Mouse (Mus musculus): Measurements from ENCODE around the gene Esm1.
A peak's percentile ranks its signal among the peaks of the same experiment; 100 is the strongest.

The Esm1 gene

GRCm38 (mm10) chr13:113209624-113210023, at the start of gene Esm1:
Gene Esm1 (plus strand): TSS chr13:113209659.
- DNase-seq = peak; percentile 16

GRCm38 (mm10) chr13:113164252-113165005, 45.0 kb upstream of the Esm1 start:
- DNase-seq = no peak

- DNase-seq = no peak
Observed at GRCm38 (mm10) chr13:113168018-113168534, 41.4 kb upstream of the Esm1 start.

GRCm38 (mm10) chr13:113170256-113170655, 39.2 kb upstream of the Esm1 start:
- no peak for DNase-seq

- no peak for DNase-seq
Observed at GRCm38 (mm10) chr13:113174162-113174561, 35.3 kb upstream of the Esm1 start.

GRCm38 (mm10) chr13:113183310-113183709, 26.1 kb upstream of the Esm1 start:
- no peak for DNase-seq

- DNase-seq = no peak
Observed at GRCm38 (mm10) chr13:113183720-113184119, 25.7 kb upstream of the Esm1 start.

GRCm38 (mm10) chr13:113196808-113197674, 12.4 kb upstream of the Esm1 start:
- no peak for DNase-seq

- DNase-seq = peak; percentile 47
Observed at GRCm38 (mm10) chr13:113197872-113198502, 11.5 kb upstream of the Esm1 start.

- DNase-seq = no peak
Observed at GRCm38 (mm10) chr13:113199331-113199730, 10.1 kb upstream of the Esm1 start.

GRCm38 (mm10) chr13:113200726-113201125, 8.7 kb upstream of the Esm1 start:
- DNase-seq = no peak

GRCm38 (mm10) chr13:113201631-113202030, 7.8 kb upstream of the Esm1 start:
- no peak for DNase-seq

GRCm38 (mm10) chr13:113202184-113202583, 7.3 kb upstream of the Esm1 start:
- DNase-seq = no peak

- no peak for DNase-seq
Observed at GRCm38 (mm10) chr13:113203146-113203545, 6.3 kb upstream of the Esm1 start.

GRCm38 (mm10) chr13:113205346-113205745, 4.1 kb upstream of the Esm1 start:
- no peak for DNase-seq

- DNase-seq = peak; percentile 12
Observed at GRCm38 (mm10) chr13:113211345-113211744, 1.9 kb downstream of the Esm1 start.

GRCm38 (mm10) chr13:113212401-113212800, 2.9 kb downstream of the Esm1 start:
- no peak for DNase-seq

- no peak for DNase-seq
Observed at GRCm38 (mm10) chr13:113213865-113214264, 4.4 kb downstream of the Esm1 start.

GRCm38 (mm10) chr13:113221851-113222250, 12.4 kb downstream of the Esm1 start:
- no peak for DNase-seq

GRCm38 (mm10) chr13:113224105-113224504, 14.6 kb downstream of the Esm1 start:
- DNase-seq = no peak

GRCm38 (mm10) chr13:113225811-113226210, 16.4 kb downstream of the Esm1 start, which contains the start of gene Gzmk:
Gene Gzmk (minus strand): TSS chr13:113225908.
- DNase-seq = no peak

GRCm38 (mm10) chr13:113227076-113227475, 17.6 kb downstream of the Esm1 start:
- DNase-seq = no peak
